Mouse (Mus musculus) CH12.LX (cell line): Measurements from ENCODE around the gene Camsap2. TPM values are rescaled to one million over a fixed set of nuclear protein-coding genes. Genes with fewer than 3 reads are reported as not detected.

Source experiments
- DNase-seq: peaks from one replicate; pipeline ENCODE4 v3.0.0-alpha.2; 2013; ENCODE audit errors: extremely low read depth
- H3K27ac ChIP-seq: 2 replicates; pipeline ENCODE4 v1.5.1; 2012; ENCODE audit warnings: low read depth, mild to moderate bottlenecking, control low read depth, moderate library complexity; ENCODE audit not compliant: insufficient read depth
- H3K27me3 ChIP-seq: replicated peaks from 2 replicates; pipeline ENCODE3; 2012; ENCODE audit warnings: inconsistent platforms
- H3K36me3 ChIP-seq, 2 experiments: replicated peaks in 1 of 2; 2 replicates each; pipeline versions ENCODE3 to v1.6.1; 2012; ENCODE audit warnings: inconsistent platforms in 1 of 2, low read length in 1 of 2, mild to moderate bottlenecking in 1 of 2, mixed read lengths in 1 of 2, moderate library complexity in 1 of 2; ENCODE audit not compliant: control insufficient read depth in 1 of 2, insufficient read depth in 1 of 2
- H3K4me1 ChIP-seq, 2 experiments: 2 replicates each; pipeline ENCODE4 v1.6.1; 2012; ENCODE audit warnings: inconsistent platforms in 1 of 2, moderate library complexity in 1 of 2; ENCODE audit not compliant: insufficient read depth in 2 of 2, control insufficient read depth in 1 of 2
- H3K4me2 ChIP-seq: 2 replicates; pipeline ENCODE4 v1.6.1; 2012; ENCODE audit warnings: low read depth, mild to moderate bottlenecking, control low read depth; ENCODE audit not compliant: poor library complexity, insufficient read depth, severe bottlenecking
- H3K4me3 ChIP-seq, 3 experiments: fragments of 150-350 bp in 1 of 3; sonication (generic) in 1 of 3; replicated peaks in 1 of 3; 2 replicates each; pipeline versions ENCODE3 to v1.5.1; 2011 to 2012; ENCODE audit warnings: low read depth in 2 of 3, low read length in 2 of 3, mild to moderate bottlenecking in 2 of 3, moderate library complexity in 2 of 3, control low read depth in 1 of 3, improper control_type of control experiment in 1 of 3, inconsistent platforms in 1 of 3, mixed read lengths in 1 of 3; ENCODE audit not compliant: poor library complexity in 1 of 3
- H3K79me2 ChIP-seq: replicated peaks from 2 replicates; pipeline ENCODE4 v1.6.1; 2012; ENCODE audit warnings: mild to moderate bottlenecking, moderate library complexity; ENCODE audit not compliant: control insufficient read depth, poor library complexity, insufficient read depth, severe bottlenecking; ENCODE audit errors: extremely low read depth
- H3K9ac ChIP-seq: 2 replicates; pipeline ENCODE4 v1.6.1; 2012; ENCODE audit warnings: low read depth, mild to moderate bottlenecking, control low read depth, moderate library complexity; ENCODE audit not compliant: insufficient read depth
- H3K9me3 ChIP-seq: replicated peaks from 2 replicates; pipeline ENCODE3; 2012; ENCODE audit warnings: low read length, inconsistent platforms, mixed read lengths
- BHLHE40 ChIP-seq: IDR thresholded peaks from 2 replicates; pipeline ENCODE4 v1.6.1; 2011; ENCODE audit warnings: mild to moderate bottlenecking, low read depth, low read length, improper control_type of control experiment
- CHD1 ChIP-seq: IDR thresholded peaks from 2 replicates; pipeline ENCODE4 v1.6.1; 2012; ENCODE audit warnings: low read depth, low read length, improper control_type of control experiment, inconsistent platforms
- CHD2 ChIP-seq: IDR thresholded peaks from 2 replicates; pipeline ENCODE4 v1.6.1; 2011; ENCODE audit warnings: low read length, improper control_type of control experiment
- CTCF ChIP-seq, 2 experiments: IDR thresholded peaks in 1 of 2; conservative IDR thresholded peaks in 1 of 2; 2 replicates each; pipeline ENCODE4 v1.5.1; 2011 to 2012; ENCODE audit warnings: low read depth in 2 of 2, low read length in 2 of 2, improper control_type of control experiment in 1 of 2, inconsistent platforms in 1 of 2, mild to moderate bottlenecking in 1 of 2, moderate library complexity in 1 of 2
- E2F4 ChIP-seq: IDR thresholded peaks from 2 replicates; pipeline ENCODE4 v1.6.1; 2011; ENCODE audit warnings: low read depth, low read length, improper control_type of control experiment; ENCODE audit not compliant: insufficient replicate concordance
- ELF1 ChIP-seq: IDR thresholded peaks from 2 replicates; pipeline ENCODE4 v1.6.1; 2014; ENCODE audit warnings: low read depth, mild to moderate bottlenecking, inconsistent platforms, low read length, improper control_type of control experiment
- EP300 ChIP-seq: IDR thresholded peaks from 2 replicates; pipeline ENCODE4 v1.6.1; 2011; ENCODE audit warnings: low read length, improper control_type of control experiment
- ETS1 ChIP-seq: conservative IDR thresholded peaks from 2 replicates; pipeline ENCODE4 v1.6.1; 2012; ENCODE audit warnings: low read depth, mild to moderate bottlenecking, inconsistent platforms, low read length, improper control_type of control experiment, moderate library complexity
- GABPA ChIP-seq: IDR thresholded peaks from 2 replicates; pipeline ENCODE4 v1.6.1; 2012; ENCODE audit warnings: low read depth, low read length, improper control_type of control experiment, inconsistent platforms; ENCODE audit not compliant: insufficient replicate concordance
- HCFC1 ChIP-seq: IDR thresholded peaks from 2 replicates; pipeline ENCODE4 v1.6.1; 2012; ENCODE audit warnings: low read depth, mild to moderate bottlenecking, inconsistent platforms, low read length, improper control_type of control experiment
- IRF4 ChIP-seq: IDR thresholded peaks from 2 replicates; pipeline ENCODE4 v1.6.1; 2014; ENCODE audit warnings: low read depth, mild to moderate bottlenecking, inconsistent platforms, low read length, improper control_type of control experiment
- JUN ChIP-seq: IDR thresholded peaks from 2 replicates; pipeline ENCODE4 v1.6.1; 2011; ENCODE audit warnings: low read depth, mild to moderate bottlenecking, low read length, improper control_type of control experiment, moderate library complexity; ENCODE audit not compliant: insufficient read depth
- JUND ChIP-seq: conservative IDR thresholded peaks from 2 replicates; pipeline ENCODE4 v1.6.1; 2011; ENCODE audit warnings: low read depth, low read length, improper control_type of control experiment
- KAT2A ChIP-seq: IDR thresholded peaks from 2 replicates; pipeline ENCODE4 v1.6.1; 2012; ENCODE audit warnings: low read length, improper control_type of control experiment, inconsistent platforms; ENCODE audit not compliant: insufficient replicate concordance
- MAFK ChIP-seq: IDR thresholded peaks from 2 replicates; pipeline ENCODE4 v1.6.1; 2011; ENCODE audit warnings: low read length, improper control_type of control experiment; ENCODE audit not compliant: insufficient replicate concordance
- MAX ChIP-seq: IDR thresholded peaks from 2 replicates; pipeline ENCODE4 v1.6.1; 2011; ENCODE audit warnings: low read length, improper control_type of control experiment
- MAZ ChIP-seq: IDR thresholded peaks from 2 replicates; pipeline ENCODE4 v1.6.1; 2012; ENCODE audit warnings: low read depth, mild to moderate bottlenecking, inconsistent platforms, low read length, improper control_type of control experiment, moderate library complexity
- MEF2A ChIP-seq: IDR thresholded peaks from 2 replicates; pipeline ENCODE4 v1.6.1; 2014; ENCODE audit warnings: low read depth, mild to moderate bottlenecking, inconsistent platforms, low read length, improper control_type of control experiment, borderline replicate concordance
- MXI1 ChIP-seq: IDR thresholded peaks from 2 replicates; pipeline ENCODE4 v1.6.1; 2011; ENCODE audit warnings: mild to moderate bottlenecking, low read depth, low read length, improper control_type of control experiment
- MYC ChIP-seq: IDR thresholded peaks from 2 replicates; pipeline ENCODE4 v1.6.1; 2011; ENCODE audit warnings: low read depth, mild to moderate bottlenecking, improper control_type of control experiment, low read length
- NELFE ChIP-seq: IDR thresholded peaks from 2 replicates; pipeline ENCODE4 v1.6.1; 2011; ENCODE audit warnings: low read depth, low read length, improper control_type of control experiment
- NRF1 ChIP-seq: IDR thresholded peaks from 2 replicates; pipeline ENCODE4 v1.6.1; 2014; ENCODE audit warnings: low read depth, mild to moderate bottlenecking, inconsistent platforms, low read length, improper control_type of control experiment, moderate library complexity
- PAX5 ChIP-seq: IDR thresholded peaks from 2 replicates; pipeline ENCODE4 v1.6.1; 2012; ENCODE audit warnings: low read length, inconsistent platforms, mixed read lengths
- POLR2A ChIP-seq: IDR thresholded peaks from 2 replicates; pipeline ENCODE4 v1.6.1; 2011; ENCODE audit warnings: low read depth, mild to moderate bottlenecking, improper control_type of control experiment, low read length
- POLR2AphosphoS2 ChIP-seq: IDR thresholded peaks from 2 replicates; pipeline ENCODE4 v1.6.1; 2011; ENCODE audit warnings: low read depth, low read length, improper control_type of control experiment
- RAD21 ChIP-seq: IDR thresholded peaks from 2 replicates; pipeline ENCODE4 v1.6.1; 2011; ENCODE audit warnings: low read depth, mild to moderate bottlenecking, low read length, improper control_type of control experiment, moderate library complexity
- RCOR1 ChIP-seq: conservative IDR thresholded peaks from 2 replicates; pipeline ENCODE4 v1.6.1; 2012; ENCODE audit warnings: low read depth, mild to moderate bottlenecking, inconsistent platforms, low read length, improper control_type of control experiment
- SIN3A ChIP-seq: IDR thresholded peaks from 2 replicates; pipeline ENCODE4 v1.6.1; 2012; ENCODE audit warnings: low read length, improper control_type of control experiment, inconsistent platforms
- TBP ChIP-seq: conservative IDR thresholded peaks from 2 replicates; pipeline ENCODE4 v1.6.1; 2011; ENCODE audit warnings: low read depth, low read length, improper control_type of control experiment
- TCF12 ChIP-seq: IDR thresholded peaks from 2 replicates; pipeline ENCODE4 v1.6.1; 2014; ENCODE audit warnings: low read depth, mild to moderate bottlenecking, inconsistent platforms, low read length, improper control_type of control experiment
- UBTF ChIP-seq: IDR thresholded peaks from 2 replicates; pipeline ENCODE4 v1.6.1; 2012; ENCODE audit warnings: low read depth, mild to moderate bottlenecking, inconsistent platforms, low read length, improper control_type of control experiment, moderate library complexity
- USF1 ChIP-seq: IDR thresholded peaks from 2 replicates; pipeline ENCODE4 v1.6.1; 2014; ENCODE audit warnings: low read depth, mild to moderate bottlenecking, inconsistent platforms, low read length, improper control_type of control experiment
- USF2 ChIP-seq: conservative IDR thresholded peaks from 2 replicates; pipeline ENCODE4 v1.6.1; 2011; ENCODE audit warnings: low read depth, low read length, improper control_type of control experiment
- ZC3H11A ChIP-seq: IDR thresholded peaks from 2 replicates; pipeline ENCODE4 v1.6.1; 2012; ENCODE audit warnings: low read depth, mild to moderate bottlenecking, inconsistent platforms, low read length, improper control_type of control experiment
- ZKSCAN1 ChIP-seq: IDR thresholded peaks from 2 replicates; pipeline ENCODE4 v1.6.1; 2012; ENCODE audit warnings: low read depth, inconsistent platforms, low read length, improper control_type of control experiment, borderline replicate concordance
- ZMIZ1 ChIP-seq: IDR thresholded peaks from 2 replicates; pipeline ENCODE4 v1.6.1; 2012; ENCODE audit warnings: low read depth, mild to moderate bottlenecking, inconsistent platforms, low read length, improper control_type of control experiment
- ZNF384 ChIP-seq: IDR thresholded peaks from 2 replicates; pipeline ENCODE4 v1.6.1; 2012; ENCODE audit warnings: low read depth, low read length, improper control_type of control experiment, inconsistent platforms
- dilution Hi-C: fragments of 300-500 bp; cut with MboI; formaldehyde crosslinking; loops from 2 replicates; pipeline ENCODE4 v1.14.3; 2020; ENCODE audit warnings: low sequenced_read_pairs; ENCODE audit not compliant: extremely low pct_unique_long_range_greater_than_20kb, extremely low pct_ligation_motif_present
- in situ Hi-C: fragments of 300-500 bp; cut with MboI; formaldehyde crosslinking; loops from 3 replicates; pipeline ENCODE4 v1.14.3; 2019; ENCODE audit warnings: low sequenced_read_pairs, low pct_ligation_motif_present, low pct_unique_long_range_greater_than_20kb, mixed read lengths
- polyA plus RNA-seq: library from polyadenylated mRNA; unstranded; fragments of >175 nt; gene quantifications from 2 replicates; pipeline ENCODE4 v1.2.1, GENCODE M21; 2012; ENCODE audit warnings: low read depth; ENCODE audit not compliant: insufficient read length
- total RNA-seq, 2 experiments: library from RNA; depleted of rRNA; stranded (reverse); fragments of 300-350 nt in 1 of 2; fragments of >200 nt in 1 of 2; gene quantifications; 2 replicates each; pipeline ENCODE4 v1.2.3; 2012 to 2014

The Camsap2 gene
- 5.6 and 7.0 TPM in 2 replicates for total RNA-seq (2012; rRNA removed)
- total RNA-seq (2014; rRNA removed) = 9.5 and 10.0 TPM in 2 replicates
- polyA plus RNA-seq = 10.9 and 11.3 TPM in 2 replicates

DNA sequence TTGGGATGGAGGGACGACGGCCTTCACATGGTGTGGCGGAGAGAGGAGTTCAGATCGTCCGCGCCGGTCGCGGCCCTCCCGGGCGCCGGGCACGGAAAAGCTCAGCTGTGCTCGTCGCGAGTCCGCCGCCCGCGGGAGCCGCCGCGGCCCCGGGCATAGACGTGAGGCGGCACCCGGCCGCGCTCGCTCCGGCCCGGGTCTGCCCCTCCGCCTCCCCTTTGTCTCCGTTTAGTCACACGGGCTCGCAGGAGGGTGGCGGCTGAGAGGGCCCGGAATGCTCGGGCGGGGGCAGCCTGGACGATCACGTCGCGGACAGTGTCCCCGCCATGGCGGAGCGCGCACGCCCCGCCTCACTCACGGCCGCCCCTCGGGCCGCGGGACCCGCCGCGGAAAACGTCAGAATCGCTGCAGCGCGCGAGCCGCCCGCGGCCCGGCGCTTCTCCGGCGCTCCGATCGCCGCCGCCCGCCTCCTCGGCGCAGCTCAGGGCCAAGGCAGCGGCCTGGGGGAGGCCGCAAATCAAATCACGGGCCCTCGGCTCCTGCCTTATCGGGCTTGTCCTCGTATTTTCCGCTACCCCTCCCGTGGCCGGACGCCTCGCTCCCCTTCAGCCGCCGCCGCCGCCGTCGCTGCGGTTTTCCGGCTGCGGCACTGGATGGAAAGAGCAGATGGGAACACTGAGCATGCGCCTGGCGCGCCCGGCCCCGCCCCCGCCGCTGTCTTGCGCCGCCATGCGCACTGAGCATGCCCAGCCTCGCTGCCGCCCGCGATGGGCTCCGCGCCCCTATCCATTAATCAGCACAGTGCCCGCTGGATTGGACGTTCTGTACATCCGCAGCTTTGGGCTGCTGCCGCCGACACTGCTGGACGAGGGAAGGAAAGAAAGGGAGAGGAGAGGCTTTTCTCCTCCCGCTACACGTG, at the start of gene Camsap2:
Camsap2 (minus strand) TSS at position 651 of the 919 bp plus-strand sequence.
- Histone ChIP-seq H3K79me2 (peaks cover 31% of the 10 kb centered on the region), H3K9ac (peak within 1 kb of the TSS; percentile 85), H3K9me3 (no peaks in the 10 kb centered on the region), H3K27ac (peak within 1 kb of the TSS; percentile 24), H3K27me3 (peaks cover 9% of the 10 kb centered on the region), H3K4me1 (peaks cover 10 to 20% of the 10 kb centered on the region in 2 experiments), H3K36me3 (peaks cover 0 to 8% of the 10 kb centered on the region in 2 experiments), H3K4me3 (peak within 1 kb of the TSS; percentile 88 to 98 (median 89)), H3K4me2 (peak within 1 kb of the TSS; percentile 85)
- peak; percentile 82 for DNase-seq
- dilution Hi-C loops = no loop called here
- in situ Hi-C loops = loop anchor here (5.0 kb wide), 1 partner anchor 47 kb away; no protein-coding TSS in a partner anchor
- TF ChIP-seq TBP (no peak), RAD21 (no peak), ETS1 (0 out of 2 replicates have a peak, but pooled peaks have one; percentile 27), GABPA (no peak), MYC (peak; percentile 92), KAT2A (no peak), IRF4 (peak; percentile 31), NRF1 (peak; percentile 99), ZC3H11A (no peak), EP300 (no peak), HCFC1 (peak; percentile 54; the same call in 1 of the 2 replicates), ZMIZ1 (peak; percentile 84), USF1 (no peak), ELF1 (peak; percentile 66), PAX5 (no peak), NELFE (peak; percentile 92), MAFK (no peak), SIN3A (peak; percentile 82), MXI1 (peak; percentile 95), E2F4 (0 out of 2 replicates have a peak, but pooled peaks have one; percentile 61), POLR2AphosphoS2 (no peak), JUND (no peak), UBTF (peak; percentile 93), MAZ (no peak; the same call in 1 of the 2 replicates), POLR2A (peak; percentile 88), ZNF384 (no peak), BHLHE40 (no peak), RCOR1 (no peak), ZKSCAN1 (no peak), USF2 (no peak), TCF12 (peak; percentile 81), CTCF (conservative IDR thresholded peaks at IDR 0.05 in 1 of 2, IDR thresholded peaks at IDR 0.05 in 1 of 2; ENCODE audit: low read depth in 2 of 2, low read length in 2 of 2) (no peak), MEF2A (peak; percentile 64; the same call in 1 of the 2 replicates), CHD1 (0 out of 2 replicates have a peak, but pooled peaks have one; percentile 50), CHD2 (no peak; the same call in 1 of the 2 replicates), JUN (no peak), MAX (peak; percentile 90; the same call in 1 of the 2 replicates)
